Mouse (Mus musculus) embryonic stem cell, embryonic (primary cell): ENCODE results near the gene Zic2.

Experiments used
- CTCF ChIA-PET, 4 experiments: fragments of 300-600 bp in 2 of 4; fragments of 350-600 bp in 2 of 4; sonication (Branson Sonifier 250); formaldehyde crosslinking; loops; one replicate each; lab custom pipeline; 2022; ENCODE audit warnings: inconsistent platforms in 2 of 4; lab: Charles Lee
- POLR2A ChIA-PET, 4 experiments: fragments of 300-600 bp in 2 of 4; fragments of 350-600 bp in 2 of 4; sonication (Branson Sonifier 250); formaldehyde crosslinking; loops; one replicate each; lab custom pipeline; 2022; ENCODE audit warnings: antibody characterized with exemption in 4 of 4, inconsistent platforms in 1 of 4; lab: Charles Lee

Gene Zic2

GRCm38 (mm10) chr14:122474891-122475556 is at the start of gene Zic2:
Gene Zic2, plus strand, starts transcription at chr14:122475435.
- CTCF ChIA-PET, result interaction anchor here in 2 of 4 experiments (0.6 to 2.0 kb wide), 5 partner anchors 11 to 212 kb away, joined by 3 to 10 read pairs (median 4); no protein-coding TSS in a partner anchor
- POLR2A ChIA-PET, result interaction anchor here (0.6 to 12.4 kb wide), 80 partner anchors 8 to 1961 kb away, joined by 3 to 230 read pairs (median 5); partner anchors contain the start of genes Zic5 (in 4 of the 4), Gm10837 (in 3 of the 4), Gm5089 (in 3 of the 4) and Pcca (in 3 of the 4)

- ChIA-PET POLR2A (interaction anchor here (0.5 to 3.6 kb wide), 31 partner anchors 8 to 486 kb away, joined by 3 to 73 read pairs (median 4); partner anchors contain the start of genes Zic2 (in 2 of the 4) and Zic5 (in 2 of the 4)), CTCF (interaction anchor here (0.6 to 1.4 kb wide), 5 partner anchors 9 to 793 kb away, joined by 3 to 4 read pairs (median 3); partner anchors contain the start of gene Zic5 (in 1 of the 4))
Observed at GRCm38 (mm10) chr14:122426529-122427203, 48.6 kb upstream of the Zic2 start.

- ChIA-PET CTCF (interaction anchor here (0.6 to 1.4 kb wide), 5 partner anchors 9 to 793 kb away, joined by 3 to 4 read pairs (median 3); partner anchors contain the start of gene Zic5 (in 1 of the 4)), POLR2A (interaction anchor here (0.5 to 3.6 kb wide), 32 partner anchors 7 to 971 kb away, joined by 3 to 73 read pairs (median 4); partner anchors contain the start of genes Zic5 (in 3 of the 4) and Zic2 (in 1 of the 4))
Observed at GRCm38 (mm10) chr14:122427204-122427560, 48.1 kb upstream of the Zic2 start.

- CTCF ChIA-PET, result interaction anchor here in 2 of 4 experiments (1.0 to 1.4 kb wide), 2 partner anchors 26 to 38 kb away, joined by 3 read pairs; partner anchors contain the start of gene Zic5 (in 1 of the 2)
- POLR2A ChIA-PET, result interaction anchor here in 3 of 4 experiments (0.5 to 3.6 kb wide), 23 partner anchors 9 to 972 kb away, joined by 3 to 73 read pairs (median 5); partner anchors contain the start of genes Zic5 (in 2 of the 3) and Zic2 (in 1 of the 3)
Observed at GRCm38 (mm10) chr14:122427654-122428053, 47.6 kb upstream of the Zic2 start.

GRCm38 (mm10) chr14:122432558-122432957 is 42.7 kb upstream of the Zic2 start:
- ChIA-PET CTCF (interaction anchor here in 1 of 4 experiments (1.0 kb wide), 1 partner anchor 209 kb away, joined by 3 read pairs; no protein-coding TSS in a partner anchor), POLR2A (interaction anchor here in 3 of 4 experiments (0.6 to 9.5 kb wide), 15 partner anchors 9 to 88 kb away, joined by 3 to 262 read pairs (median 8); partner anchors contain the start of genes Zic5 (in 2 of the 3), Gm5089 (in 1 of the 3) and Zic2 (in 1 of the 3))

GRCm38 (mm10) chr14:122434039-122434438 is 41.2 kb upstream of the Zic2 start:
- CTCF ChIA-PET, result interaction anchor here in 3 of 4 experiments (0.5 to 1.5 kb wide), 10 partner anchors 16 to 139 kb away, joined by 3 to 6 read pairs (median 4); partner anchors contain the start of gene Gm5089 (in 1 of the 3)

GRCm38 (mm10) chr14:122436850-122437249 is 38.4 kb upstream of the Zic2 start:
- POLR2A ChIA-PET, result interaction anchor here in 2 of 4 experiments (1.2 to 9.5 kb wide), 11 partner anchors 10 to 78 kb away, joined by 3 to 262 read pairs (median 10); partner anchors contain the start of genes Gm5089 (in 1 of the 2) and Zic2 (in 1 of the 2)
- CTCF ChIA-PET, result interaction anchor here in 2 of 4 experiments (0.5 to 1.7 kb wide), 2 partner anchors 17 to 40 kb away, joined by 4 to 6 read pairs; no protein-coding TSS in a partner anchor

More at GRCm38 (mm10) chr14:122434039-122434438, 41.2 kb upstream of the Zic2 start:
- POLR2A ChIA-PET, result interaction anchor here (0.6 to 9.5 kb wide), 116 partner anchors 7 to 507 kb away, joined by 3 to 262 read pairs (median 5); partner anchors contain the start of genes Zic5 (in 4 of the 4), Gm5089 (in 3 of the 4), Zic2 (in 3 of the 4) and Gm10837 (in 2 of the 4)

- ChIA-PET POLR2A (interaction anchor here (0.5 to 9.9 kb wide), 36 partner anchors 12 to 572 kb away, joined by 3 to 197 read pairs (median 4); partner anchors contain the start of genes Zic2 (in 3 of the 4) and Zic5 (in 2 of the 4)), CTCF (interaction anchor here in 2 of 4 experiments (0.6 to 1.2 kb wide), 7 partner anchors 15 to 1647 kb away, joined by 3 to 4 read pairs (median 3); no protein-coding TSS in a partner anchor)
Observed at GRCm38 (mm10) chr14:122449601-122450495, 25.4 kb upstream of the Zic2 start.

GRCm38 (mm10) chr14:122450496-122451382 is 24.5 kb upstream of the Zic2 start, which contains the start of gene Gm5089:
Gene Gm5089, minus strand, starts transcription at chr14:122451115.
- CTCF ChIA-PET, result interaction anchor here in 2 of 4 experiments (0.6 to 1.2 kb wide), 4 partner anchors 10 to 250 kb away, joined by 3 to 4 read pairs (median 3); no protein-coding TSS in a partner anchor
- POLR2A ChIA-PET, result interaction anchor here (0.6 to 9.9 kb wide), 24 partner anchors 14 to 173 kb away, joined by 3 to 197 read pairs (median 6); partner anchors contain the start of genes Zic2 (in 3 of the 4) and Zic5 (in 2 of the 4)

- ChIA-PET CTCF (interaction anchor here in 2 of 4 experiments (0.6 to 1.2 kb wide), 3 partner anchors 9 to 249 kb away, joined by 3 to 4 read pairs (median 3); no protein-coding TSS in a partner anchor), POLR2A (interaction anchor here (0.6 to 9.9 kb wide), 26 partner anchors 10 to 174 kb away, joined by 3 to 197 read pairs (median 4); partner anchors contain the start of genes Zic5 (in 2 of the 4) and Zic2 (in 1 of the 4))
Observed at GRCm38 (mm10) chr14:122451551-122452145, 23.6 kb upstream of the Zic2 start.

GRCm38 (mm10) chr14:122452701-122453387 is 22.4 kb upstream of the Zic2 start:
- CTCF ChIA-PET, result interaction anchor here in 2 of 4 experiments (0.6 to 1.0 kb wide), 7 partner anchors 13 to 616 kb away, joined by 3 to 10 read pairs (median 4); partner anchors contain the start of genes Zic2 (in 1 of the 2) and Zic5 (in 1 of the 2)
- POLR2A ChIA-PET, result interaction anchor here (0.6 to 9.9 kb wide), 35 partner anchors 9 to 346 kb away, joined by 3 to 197 read pairs (median 5); partner anchors contain the start of genes Zic5 (in 3 of the 4), Zic2 (in 2 of the 4) and Pcca (in 1 of the 4)

GRCm38 (mm10) chr14:122453388-122453995 is 21.7 kb upstream of the Zic2 start:
- ChIA-PET POLR2A (interaction anchor here (0.6 to 9.9 kb wide), 29 partner anchors 10 to 201 kb away, joined by 3 to 197 read pairs (median 5); partner anchors contain the start of genes Zic2 (in 3 of the 4) and Zic5 (in 3 of the 4)), CTCF (interaction anchor here in 3 of 4 experiments (0.5 to 1.0 kb wide), 20 partner anchors 9 to 194 kb away, joined by 3 to 10 read pairs (median 3); partner anchors contain the start of genes Zic2 (in 1 of the 3) and Zic5 (in 1 of the 3))
